Comparison of ENCODE assay signal across 1 mouse cellular context in genomic region chr7:98315087-98315486, GRCm38 (mm10).
TF ChIP-seq lines count a peak whose summit lies in the region.

No protein-coding gene starts in this region.

TF ChIP-seq in MEL, 35 proteins besides CTCF, POLR2A, EP300 and RAD21:
- TF ChIP-seq SMC3 (IDR thresholded peaks at IDR 0.05; ENCODE audit: low read depth, low read length) (no peak), MYB (IDR thresholded peaks at IDR 0.05; ENCODE audit: low read depth, low read length) (no peak), ELF1 (IDR thresholded peaks at IDR 0.05; ENCODE audit: low read depth, low read length) (no peak), JUND (IDR thresholded peaks at IDR 0.05; ENCODE audit: low read depth, low read length) (no peak), BHLHE40 (IDR thresholded peaks at IDR 0.05; ENCODE audit: borderline replicate concordance, low read depth, low read length) (no peak)
